Mouse (Mus musculus) NIH3T3 (cell line): Measurements from ENCODE around the gene Rbm20.
"Not testable (repeated sequence)": the region's sequence is repeated elsewhere in the genome, so short reads cannot be mapped to it uniquely, and the experiment has no call there.

Source experiments
- DNase-seq: peaks from one replicate; pipeline ENCODE4 v3.0.0-alpha.2; 2012; ENCODE audit warnings: low read depth

Rbm20 gene

DNA sequence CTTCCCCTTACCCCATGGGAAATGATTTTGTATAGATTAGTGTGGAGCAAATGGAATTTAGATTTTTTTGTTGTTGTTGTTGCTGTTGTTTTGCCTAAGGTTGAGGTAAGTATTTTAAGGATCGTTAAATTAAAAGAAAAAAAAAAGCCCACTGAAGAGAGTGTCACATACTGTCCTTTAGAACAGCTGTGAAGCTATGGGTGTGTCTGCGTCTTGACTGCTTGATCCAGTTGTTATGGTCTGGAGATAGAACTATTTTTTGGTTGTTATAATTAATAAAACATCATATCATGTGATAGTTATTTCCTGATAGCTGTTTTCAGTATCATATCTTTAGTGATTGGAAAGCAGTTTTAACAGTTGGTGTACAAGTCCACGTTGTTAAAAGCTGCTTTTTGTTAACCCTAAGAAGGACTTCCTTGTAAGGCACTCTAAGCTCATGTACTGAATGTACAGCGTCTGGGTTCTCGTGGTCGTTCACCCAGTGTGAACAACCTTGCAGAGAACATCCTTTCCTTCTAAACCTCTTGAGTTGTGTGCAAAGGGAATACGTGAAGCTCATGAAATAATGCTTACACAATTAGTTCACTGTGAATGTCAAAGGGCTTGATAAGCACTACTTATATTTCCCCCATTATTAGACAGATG, 227.9 kb downstream of the Rbm20 start:
- DNase-seq = no peak

- DNase-seq = no peak
These were observed 229.1 kb downstream of the Rbm20 start for GRCm38 (mm10) chr19:53906033-53906702.

- not testable (repeated sequence) for DNase-seq
These were observed 229.6 kb downstream of the Rbm20 start for GRCm38 (mm10) chr19:53906703-53907070.

DNA sequence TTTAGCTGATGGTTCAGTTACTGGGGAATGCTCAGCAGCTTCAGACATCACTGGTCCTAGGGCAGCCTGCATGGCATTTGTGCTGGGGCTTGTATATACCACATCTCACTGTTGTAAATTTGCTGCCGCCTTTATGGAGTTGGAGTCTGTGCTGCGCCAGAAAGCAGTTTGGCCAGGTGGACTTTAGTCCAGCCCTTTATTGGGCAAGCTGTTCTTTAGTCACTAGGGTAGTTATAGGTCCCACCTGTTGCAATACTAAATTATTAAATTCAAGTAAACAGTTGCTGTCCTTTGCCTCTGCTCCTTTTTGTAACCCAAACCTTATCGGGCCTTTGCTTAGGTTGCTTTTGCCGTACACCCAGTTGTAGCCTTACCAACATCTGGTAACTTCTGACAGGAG, 237.8 kb downstream of the Rbm20 start:
- DNase-seq = no peak
